Mouse (Mus musculus): ENCODE measurements around the gene Pou2f2. TPM values are rescaled to one million over a fixed set of nuclear protein-coding genes. Genes with fewer than 3 reads are reported as not detected.

The Pou2f2 gene
- polyA plus RNA-seq, 1 experiment from 2014 or later, result 1.4 TPM

- Histone ChIP-seq H3K4me2 (no peak overlapping the region), H3K9me3 (0 out of 2 replicates have a peak, but pooled peaks cover 2% of the 10 kb centered on the region), H3K4me3 (no peak overlapping the region), H3K27me3 (peaks cover 61% of the 10 kb centered on the region), H3K27ac (no peak overlapping the region), H3K9ac (no peak overlapping the region), H3K4me1 (peaks cover 13% of the 10 kb centered on the region), H3K36me3 (no peaks in the 10 kb centered on the region)
- ATAC-seq (ENCODE audit: insufficient number of reproducible peaks, low FRiP score, low TSS enrichment, low read depth), result no peak
- WGBS, result 8% methylated on average over 25 of the region's 25 CpGs
Measured at GRCm38 (mm10) chr7:25132318-25132960, 47.1 kb downstream of the Pou2f2 start.

- Histone ChIP-seq H3K9ac (no peak overlapping the region), H3K4me3 (no peak overlapping the region), H3K36me3 (no peaks in the 10 kb centered on the region), H3K27me3 (peaks cover 61% of the 10 kb centered on the region), H3K4me2 (no peak overlapping the region), H3K27ac (no peak overlapping the region), H3K4me1 (peaks cover 13% of the 10 kb centered on the region), H3K9me3 (0 out of 2 replicates have a peak, but pooled peaks cover 2% of the 10 kb centered on the region)
- ATAC-seq (ENCODE audit: insufficient number of reproducible peaks, low FRiP score, low TSS enrichment, low read depth), result no peak
- 86% methylated on average over 11 of the region's 11 CpGs for whole genome bisulfite sequencing
Measured at GRCm38 (mm10) chr7:25131247-25131646, 48.3 kb downstream of the Pou2f2 start.

- Histone ChIP-seq H3K9me3 (0 out of 2 replicates have a peak, but pooled peaks cover under 1% of the 10 kb centered on the region), H3K9ac (no peak overlapping the region), H3K27ac (no peak overlapping the region), H3K4me2 (no peak overlapping the region), H3K36me3 (no peaks in the 10 kb centered on the region), H3K4me3 (no peak overlapping the region), H3K4me1 (peaks cover 13% of the 10 kb centered on the region), H3K27me3 (peaks cover 57% of the 10 kb centered on the region)
- WGBS, result 69% methylated on average over 11 of the region's 11 CpGs
- no peak for ATAC-seq (ENCODE audit: insufficient number of reproducible peaks, low FRiP score, low TSS enrichment, low read depth)
Measured at GRCm38 (mm10) chr7:25130565-25130964, 49.0 kb downstream of the Pou2f2 start.

- 46% methylated on average over 13 of the region's 13 CpGs for WGBS
- H3K27me3 ChIP-seq, result peaks cover 47% of the 10 kb centered on the region
Measured at GRCm38 (mm10) chr7:25129390-25129979, 50.0 kb downstream of the Pou2f2 start.

GRCm38 (mm10) chr7:25127971-25128370 lies 51.6 kb downstream of the Pou2f2 start:
- H3K4me1 ChIP-seq, result peaks cover 8% of the 10 kb centered on the region
- peaks cover 31% of the 10 kb centered on the region for H3K27me3 ChIP-seq
- no peak overlapping the region for H3K4me2 ChIP-seq
- no peak for ATAC-seq (ENCODE audit: insufficient number of reproducible peaks, low FRiP score, low TSS enrichment, low read depth)
- WGBS, result 61% methylated on average over 9 of the region's 9 CpGs
- no peaks in the 10 kb centered on the region for H3K9me3 ChIP-seq
- no peak overlapping the region for H3K4me3 ChIP-seq
- H3K36me3 ChIP-seq, result no peaks in the 10 kb centered on the region
- H3K27ac ChIP-seq, result no peak overlapping the region
- no peak overlapping the region for H3K9ac ChIP-seq

More at GRCm38 (mm10) chr7:25129390-25129979, 50.0 kb downstream of the Pou2f2 start:
- Histone ChIP-seq H3K4me2 (no peak overlapping the region), H3K4me1 (peaks cover 13% of the 10 kb centered on the region), H3K36me3 (no peaks in the 10 kb centered on the region), H3K4me3 (no peak overlapping the region), H3K9ac (no peak overlapping the region), H3K9me3 (no peaks in the 10 kb centered on the region), H3K27ac (no peak overlapping the region)
- no peak for ATAC-seq (ENCODE audit: insufficient number of reproducible peaks, low FRiP score, low TSS enrichment, low read depth)

- no peak for ATAC-seq (ENCODE audit: insufficient number of reproducible peaks, low FRiP score, low TSS enrichment, low read depth)
- H3K27me3 ChIP-seq, result peaks cover 11% of the 10 kb centered on the region; the same call in 1 of the 2 replicates
- WGBS, result 73% methylated on average over 10 of the region's 10 CpGs
- no peak overlapping the region for H3K4me2 ChIP-seq
- H3K4me3 ChIP-seq, result no peak overlapping the region
- no peak overlapping the region for H3K27ac ChIP-seq
- H3K9me3 ChIP-seq, result no peaks in the 10 kb centered on the region
- no peaks in the 10 kb centered on the region for H3K36me3 ChIP-seq
- no peaks in the 10 kb centered on the region for H3K4me1 ChIP-seq
- H3K9ac ChIP-seq, result no peak overlapping the region
Measured at GRCm38 (mm10) chr7:25125716-25126281, 53.7 kb downstream of the Pou2f2 start.

- Histone ChIP-seq H3K27ac (no peak overlapping the region), H3K9ac (no peak overlapping the region), H3K4me3 (no peak overlapping the region), H3K36me3 (no peaks in the 10 kb centered on the region), H3K4me1 (no peaks in the 10 kb centered on the region), H3K9me3 (no peaks in the 10 kb centered on the region), H3K4me2 (no peak overlapping the region), H3K27me3 (peaks cover 3% of the 10 kb centered on the region; the same call in 1 of the 2 replicates)
- no peak for ATAC-seq (ENCODE audit: insufficient number of reproducible peaks, low FRiP score, low TSS enrichment, low read depth)
- WGBS, result 55% methylated on average over 13 of the region's 13 CpGs
Measured at GRCm38 (mm10) chr7:25121240-25121786, 58.2 kb downstream of the Pou2f2 start.

- Histone ChIP-seq H3K27me3 (peaks cover 7% of the 10 kb centered on the region; the same call in 1 of the 2 replicates), H3K4me3 (no peak overlapping the region), H3K9me3 (no peaks in the 10 kb centered on the region), H3K4me1 (no peaks in the 10 kb centered on the region), H3K9ac (no peak overlapping the region), H3K4me2 (no peak overlapping the region), H3K36me3 (no peaks in the 10 kb centered on the region), H3K27ac (no peak overlapping the region)
- WGBS, result 68% methylated on average over 25 of the region's 25 CpGs
- no peak for ATAC-seq (ENCODE audit: insufficient number of reproducible peaks, low FRiP score, low TSS enrichment, low read depth)
Measured at GRCm38 (mm10) chr7:25120061-25120834, 59.3 kb downstream of the Pou2f2 start.

GRCm38 (mm10) chr7:25112956-25113603 lies 66.4 kb downstream of the Pou2f2 start:
- no peak for ATAC-seq (ENCODE audit: insufficient number of reproducible peaks, low FRiP score, low TSS enrichment, low read depth)
- Histone ChIP-seq H3K9me3 (no peaks in the 10 kb centered on the region), H3K4me3 (no peak overlapping the region), H3K27ac (no peak overlapping the region), H3K9ac (no peak overlapping the region), H3K4me2 (no peak overlapping the region), H3K36me3 (no peaks in the 10 kb centered on the region), H3K27me3 (peaks cover 7% of the 10 kb centered on the region; the same call in 1 of the 2 replicates), H3K4me1 (no peaks in the 10 kb centered on the region)
- 83% methylated on average over 16 of the region's 16 CpGs for WGBS

- no peak overlapping the region for H3K4me3 ChIP-seq
- H3K9ac ChIP-seq, result no peak overlapping the region
- H3K27me3 ChIP-seq, result peaks cover 7% of the 10 kb centered on the region; the same call in 1 of the 2 replicates
- no peaks in the 10 kb centered on the region for H3K4me1 ChIP-seq
- H3K27ac ChIP-seq, result no peak overlapping the region
- ATAC-seq (ENCODE audit: insufficient number of reproducible peaks, low FRiP score, low TSS enrichment, low read depth), result no peak
- no peaks in the 10 kb centered on the region for H3K9me3 ChIP-seq
- no peak overlapping the region for H3K4me2 ChIP-seq
- no peaks in the 10 kb centered on the region for H3K36me3 ChIP-seq
- 85% methylated on average over 17 of the region's 17 CpGs for WGBS
Measured at GRCm38 (mm10) chr7:25112178-25112955, 67.2 kb downstream of the Pou2f2 start.

All from limb, embryonic 15.5 days (tissue).